Mouse (Mus musculus) midbrain, embryonic 11.5 days (tissue): Measurements from ENCODE around the gene Mrpl51. TPM values are rescaled to one million over a fixed set of nuclear protein-coding genes. Genes with fewer than 3 reads are reported as not detected.
A peak's percentile ranks its signal among the peaks of the same experiment; 100 is the strongest.

ENCODE experiments used
- ATAC-seq: fragments of 200-750 bp; cut with Nextera tagmentation; 2 replicates; pipeline ENCODE4 v1.8.0; 2017; ENCODE audit warnings: moderate TSS enrichment, moderate library complexity; ENCODE audit not compliant: low FRiP score
- DNase-seq: peaks from one replicate; pipeline ENCODE4 v3.0.0; 2015; ENCODE audit warnings: low spot score; ENCODE audit errors: missing footprints
- H3K27ac ChIP-seq: fragments of 300-500 bp; sonication (generic); 2 replicates; pipeline ENCODE4 v1.5.1; 2014; ENCODE audit warnings: low read depth, low read length
- H3K27me3 ChIP-seq: fragments of 300-500 bp; sonication (generic); 2 replicates; pipeline ENCODE4 v1.6.1; 2014; ENCODE audit warnings: mild to moderate bottlenecking, low read length, moderate library complexity, mixed read lengths; ENCODE audit not compliant: control insufficient read depth, insufficient read depth
- H3K36me3 ChIP-seq: fragments of 300-500 bp; sonication (generic); 2 replicates; pipeline ENCODE4 v1.6.1; 2014; ENCODE audit warnings: mild to moderate bottlenecking, low read length, moderate library complexity, mixed read lengths; ENCODE audit not compliant: control insufficient read depth, insufficient read depth
- H3K4me1 ChIP-seq: fragments of 300-500 bp; sonication (generic); 2 replicates; pipeline ENCODE4 v1.6.1; 2014; ENCODE audit warnings: low read length; ENCODE audit not compliant: control insufficient read depth, insufficient read depth
- H3K4me2 ChIP-seq: fragments of 300-500 bp; sonication (generic); 2 replicates; pipeline ENCODE4 v1.6.1; 2014; ENCODE audit warnings: mild to moderate bottlenecking, moderate library complexity
- H3K4me3 ChIP-seq: fragments of 300-500 bp; sonication (generic); 2 replicates; pipeline ENCODE4 v1.5.1; 2014; ENCODE audit warnings: low read depth, low read length
- H3K9ac ChIP-seq: fragments of 300-500 bp; sonication (generic); 2 replicates; pipeline ENCODE4 v1.6.1; 2014; ENCODE audit warnings: low read length
- H3K9me3 ChIP-seq: fragments of 300-500 bp; sonication (generic); 2 replicates; pipeline ENCODE4 v1.6.1; 2016; ENCODE audit warnings: low read length; ENCODE audit not compliant: control insufficient read depth
- WGBS: fragments of 180-500 bp; shearing (Covaris S2); extraction: QIAGEN DNeasy Blood & Tissue Kit; methylation state at CpG from one replicate; pipeline ENCODE4 v1.1.7; 2014; 5-methylcytosine and 5-hydroxymethylcytosine counted together
- polyA plus RNA-seq: library from polyadenylated mRNA; unstranded; fragments of >200 nt; fragmentation: Nextera tagmentation; extraction: Ambion mirVana; gene quantifications from 2 replicates; pipeline ENCODE4 v1.2.1, GENCODE M21; 2014

The Mrpl51 gene
- polyA plus RNA-seq, 1 experiment from 2014 or later = 208 TPM

GRCm38 (mm10) chr6:125148251-125148925, 43.2 kb upstream of the Mrpl51 start:
- WGBS = 75% methylated on average over 18 of the region's 18 CpGs
- no peak overlapping the region for H3K4me3 ChIP-seq
- H3K4me1 ChIP-seq = peaks cover 31% of the 10 kb centered on the region
- H3K27me3 ChIP-seq = no peaks in the 10 kb centered on the region
- no peak overlapping the region for H3K9ac ChIP-seq
- DNase-seq (no peak), ATAC-seq (no peak)
- H3K27ac ChIP-seq = no peak overlapping the region
- H3K36me3 ChIP-seq = peaks cover 6% of the 10 kb centered on the region; the same call in 1 of the 2 replicates
- no peaks in the 10 kb centered on the region for H3K9me3 ChIP-seq
- no peak overlapping the region for H3K4me2 ChIP-seq

DNA sequence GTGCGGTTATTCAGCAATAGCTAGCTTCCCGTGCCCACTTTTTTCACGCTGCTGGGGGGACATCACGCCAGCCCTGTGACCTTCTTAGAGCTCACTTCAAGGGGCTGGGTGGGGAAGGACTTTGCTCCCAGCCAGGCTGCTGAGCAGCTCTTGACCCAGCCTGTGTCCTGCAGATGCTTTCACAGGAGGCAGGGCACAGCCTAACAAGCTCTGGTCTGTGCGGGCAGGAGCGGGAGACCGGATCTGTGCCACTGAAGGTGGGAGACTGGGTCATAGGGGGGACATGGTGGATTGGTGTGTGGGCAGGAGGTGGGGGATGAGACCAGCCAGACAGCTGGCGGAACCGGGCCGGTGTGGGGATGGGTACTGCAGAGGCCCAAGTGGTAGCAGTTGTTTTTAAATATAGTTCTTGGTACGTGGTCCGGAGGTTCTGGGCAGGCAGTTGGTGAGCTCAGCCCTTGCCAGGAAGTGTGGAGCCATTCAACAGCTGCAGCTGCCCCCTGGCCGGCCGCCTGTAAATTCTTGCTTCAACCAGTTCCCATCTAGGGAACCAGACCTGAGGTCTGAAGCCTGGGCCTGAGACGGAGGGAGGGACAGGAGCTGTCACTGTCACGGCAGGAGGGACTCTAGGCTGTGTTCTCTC, 42.6 kb upstream of the Mrpl51 start:
- peaks cover 31% of the 10 kb centered on the region for H3K4me1 ChIP-seq
- H3K36me3 ChIP-seq = peaks cover 4% of the 10 kb centered on the region; the same call in 1 of the 2 replicates
- no peak overlapping the region for H3K9ac ChIP-seq
- no peak for ATAC-seq
- no peak overlapping the region for H3K27ac ChIP-seq
- no peak for DNase-seq
- H3K27me3 ChIP-seq = no peaks in the 10 kb centered on the region
- no peak overlapping the region for H3K4me2 ChIP-seq
- no peaks in the 10 kb centered on the region for H3K9me3 ChIP-seq
- H3K4me3 ChIP-seq = no peak overlapping the region
- WGBS = 86% methylated on average over 16 of the region's 16 CpGs

- H3K27me3 ChIP-seq = no peaks in the 10 kb centered on the region
- DNase-seq = no peak
- WGBS = 75% methylated on average over 7 of the region's 7 CpGs
- no peak overlapping the region for H3K9ac ChIP-seq
- no peak for ATAC-seq
- peaks cover 3% of the 10 kb centered on the region; the same call in 1 of the 2 replicates for H3K36me3 ChIP-seq
- H3K4me1 ChIP-seq = peaks cover 27% of the 10 kb centered on the region
- H3K9me3 ChIP-seq = no peaks in the 10 kb centered on the region
- no peak overlapping the region for H3K27ac ChIP-seq
- no peak overlapping the region for H3K4me2 ChIP-seq
- no peak overlapping the region for H3K4me3 ChIP-seq
These were observed 42.0 kb upstream of the Mrpl51 start for GRCm38 (mm10) chr6:125149569-125149950.

- ATAC-seq = no peak
- no peak overlapping the region for H3K4me3 ChIP-seq
- no peaks in the 10 kb centered on the region for H3K27me3 ChIP-seq
- H3K9ac ChIP-seq = peak overlapping the region; percentile 5; the same call in 1 of the 2 replicates
- H3K4me2 ChIP-seq = no peak overlapping the region
- peaks cover 18% of the 10 kb centered on the region for H3K4me1 ChIP-seq
- 89% methylated on average over 22 of the region's 22 CpGs for WGBS
- no peak overlapping the region for H3K27ac ChIP-seq
- H3K36me3 ChIP-seq = peaks cover 4% of the 10 kb centered on the region; the same call in 1 of the 2 replicates
- H3K9me3 ChIP-seq = no peaks in the 10 kb centered on the region
- DNase-seq = no peak
These were observed 39.2 kb upstream of the Mrpl51 start for GRCm38 (mm10) chr6:125152212-125153017.

GRCm38 (mm10) chr6:125153018-125153389, 38.6 kb upstream of the Mrpl51 start:
- ATAC-seq = no peak
- H3K27ac ChIP-seq = no peak overlapping the region
- no peak overlapping the region for H3K9ac ChIP-seq
- DNase-seq = no peak
- WGBS = 90% methylated on average over 5 of the region's 5 CpGs
- H3K4me2 ChIP-seq = no peak overlapping the region
- no peaks in the 10 kb centered on the region for H3K27me3 ChIP-seq
- no peak overlapping the region for H3K4me3 ChIP-seq
- no peaks in the 10 kb centered on the region for H3K9me3 ChIP-seq
- peaks cover 4% of the 10 kb centered on the region; the same call in 1 of the 2 replicates for H3K36me3 ChIP-seq
- peaks cover 18% of the 10 kb centered on the region for H3K4me1 ChIP-seq

- 91% methylated on average over 4 of the region's 4 CpGs for WGBS
- no peak overlapping the region for H3K9ac ChIP-seq
- no peaks in the 10 kb centered on the region for H3K9me3 ChIP-seq
- peaks cover 14% of the 10 kb centered on the region for H3K4me1 ChIP-seq
- ATAC-seq (no peak), DNase-seq (no peak)
- H3K27ac ChIP-seq = no peak overlapping the region
- H3K4me3 ChIP-seq = no peak overlapping the region
- H3K4me2 ChIP-seq = no peak overlapping the region
- no peaks in the 10 kb centered on the region for H3K27me3 ChIP-seq
- H3K36me3 ChIP-seq = peaks cover 6% of the 10 kb centered on the region
These were observed 37.9 kb upstream of the Mrpl51 start for GRCm38 (mm10) chr6:125153682-125154081.

DNA sequence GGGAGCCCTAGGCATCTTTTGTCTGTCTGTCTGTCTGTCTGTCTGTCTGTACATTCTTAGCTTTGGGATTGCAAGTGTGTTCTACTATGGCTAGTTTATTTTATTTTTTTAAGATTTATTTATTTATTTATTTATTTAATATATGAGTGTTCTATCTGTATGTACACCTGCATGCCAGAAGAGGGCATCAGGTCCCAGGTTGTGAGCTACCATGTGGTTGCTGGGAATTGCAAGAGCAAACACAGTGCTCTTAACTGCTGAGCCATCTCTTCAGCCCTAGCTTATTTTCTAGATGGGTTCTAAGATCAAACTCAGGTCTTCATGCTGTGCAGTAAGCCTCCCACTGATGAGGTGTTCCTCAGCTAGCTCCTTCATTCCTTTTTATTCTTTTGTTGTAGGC, 37.1 kb upstream of the Mrpl51 start:
- Histone ChIP-seq H3K9me3 (no peaks in the 10 kb centered on the region), H3K4me1 (peaks cover 14% of the 10 kb centered on the region), H3K9ac (no peak overlapping the region), H3K27me3 (no peaks in the 10 kb centered on the region), H3K4me3 (no peak overlapping the region), H3K36me3 (peaks cover 11% of the 10 kb centered on the region), H3K4me2 (no peak overlapping the region), H3K27ac (no peak overlapping the region)
- DNase-seq (no peak), ATAC-seq (no peak)

DNA sequence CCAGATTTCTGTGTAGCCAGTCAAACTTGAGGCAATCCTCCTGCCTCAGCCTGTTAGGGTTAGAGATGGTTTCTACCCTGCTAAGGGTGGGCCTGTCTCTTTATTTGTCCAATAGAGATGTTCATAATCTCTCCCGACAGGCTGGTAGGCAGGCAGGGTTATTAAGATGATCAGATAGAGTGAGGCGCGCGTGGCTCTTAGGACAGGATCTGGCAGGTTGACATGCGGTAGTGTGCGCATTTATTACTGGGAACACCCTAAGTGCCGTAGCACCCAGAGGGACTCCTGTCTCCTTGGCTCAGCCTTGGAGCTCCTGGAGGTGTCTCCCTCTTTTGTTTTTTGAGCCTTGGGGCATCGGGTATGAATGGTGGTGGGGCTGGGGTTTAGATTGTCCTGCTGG, 36.3 kb upstream of the Mrpl51 start:
- Histone ChIP-seq H3K9ac (no peak overlapping the region), H3K4me2 (no peak overlapping the region), H3K9me3 (no peaks in the 10 kb centered on the region), H3K27ac (no peak overlapping the region), H3K4me3 (no peak overlapping the region), H3K36me3 (peaks cover 18% of the 10 kb centered on the region), H3K27me3 (no peaks in the 10 kb centered on the region), H3K4me1 (peaks cover 16% of the 10 kb centered on the region)
- 87% methylated on average over 8 of the region's 8 CpGs for WGBS
- DNase-seq (no peak), ATAC-seq (no peak)

- 89% methylated on average over 3 of the region's 3 CpGs for WGBS
- peaks cover 20% of the 10 kb centered on the region for H3K36me3 ChIP-seq
- no peak overlapping the region; the same call in 1 of the 2 replicates for H3K27ac ChIP-seq
- H3K9ac ChIP-seq = no peak overlapping the region
- no peaks in the 10 kb centered on the region for H3K9me3 ChIP-seq
- no peaks in the 10 kb centered on the region for H3K27me3 ChIP-seq
- ATAC-seq = peak; percentile 8; the same call in 1 of the 2 replicates
- no peak overlapping the region for H3K4me3 ChIP-seq
- H3K4me1 ChIP-seq = peaks cover 20% of the 10 kb centered on the region
- DNase-seq = no peak
- no peak overlapping the region for H3K4me2 ChIP-seq
These were observed 35.1 kb upstream of the Mrpl51 start for GRCm38 (mm10) chr6:125156491-125156890.
